Mouse (Mus musculus): ENCODE measurements around the gene Tpgs1. TPM values are rescaled to one million over a fixed set of nuclear protein-coding genes. Genes with fewer than 3 reads are reported as not detected.

Gene Tpgs1
- polyA plus RNA-seq, 1 experiment from 2014 or later = 107 TPM

- peaks cover 30% of the 10 kb centered on the region for H3K4me1 ChIP-seq (ENCODE audit: control insufficient read depth, insufficient read depth, low read length)
- peak within 1 kb of the TSS; percentile 73 for H3K4me3 ChIP-seq (ENCODE audit: low read depth, low read length)
- H3K27ac ChIP-seq (ENCODE audit: low read length) = peak within 1 kb of the TSS; percentile 85
- H3K9me3 ChIP-seq (replicated peaks; ENCODE audit: control insufficient read depth, low read length, poor library complexity, severe bottlenecking) = no peaks in the 10 kb centered on the region
- no peaks in the 10 kb centered on the region for H3K27me3 ChIP-seq (ENCODE audit: control insufficient read depth, insufficient read depth, low read depth, low read length)
- peak within 1 kb of the TSS; percentile 69 for H3K4me2 ChIP-seq (ENCODE audit: low read length)
- peak; percentile 94 for ATAC-seq
- WGBS = under 1% methylated on average over 47 of the region's 65 CpGs
- peak within 1 kb of the TSS; percentile 89 for H3K9ac ChIP-seq (ENCODE audit: low read depth, low read length)
- H3K36me3 ChIP-seq (ENCODE audit: control insufficient read depth, insufficient read depth, low read length) = peaks cover 4% of the 10 kb centered on the region; the same call in 1 of the 2 replicates
Observed at GRCm38 (mm10) chr10:79704065-79704969, 35.1 kb downstream of the Tpgs1 start, which contains the start of gene Bsg. Gene Bsg, plus strand, starts transcription at chr10:79704491.

DNA sequence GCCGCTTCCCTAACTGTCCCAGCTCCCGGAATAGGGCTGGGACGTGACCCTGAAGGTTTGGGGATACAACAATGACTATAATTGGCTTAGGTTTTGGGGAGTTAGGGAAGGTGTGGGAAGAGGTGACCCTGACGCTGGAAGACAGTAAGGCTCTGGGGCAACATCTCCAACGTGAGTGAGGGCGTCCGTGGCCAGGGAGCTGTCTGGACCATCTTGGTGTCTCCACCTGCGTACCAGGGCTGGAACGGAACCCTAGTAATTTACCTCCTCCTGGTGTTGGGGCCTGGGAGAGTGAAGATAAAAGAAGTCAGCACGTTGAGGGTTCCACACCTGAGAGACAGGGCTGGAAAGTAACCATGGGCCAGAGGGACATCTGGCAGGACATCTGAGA lies 35.8 kb downstream of the Tpgs1 start:
- H3K9ac ChIP-seq (ENCODE audit: low read depth, low read length) = peak overlapping the region; percentile 89
- H3K36me3 ChIP-seq (ENCODE audit: control insufficient read depth, insufficient read depth, low read length) = peaks cover 9% of the 10 kb centered on the region; the same call in 1 of the 2 replicates
- WGBS = 5% methylated on average over 10 of the region's 10 CpGs
- H3K4me3 ChIP-seq (ENCODE audit: low read depth, low read length) = peak overlapping the region; percentile 73
- peaks cover 30% of the 10 kb centered on the region for H3K4me1 ChIP-seq (ENCODE audit: control insufficient read depth, insufficient read depth, low read length)
- H3K4me2 ChIP-seq (ENCODE audit: low read length) = peak overlapping the region; percentile 69
- H3K9me3 ChIP-seq (replicated peaks; ENCODE audit: control insufficient read depth, low read length, poor library complexity, severe bottlenecking) = no peaks in the 10 kb centered on the region
- ATAC-seq = peak; percentile 12; the same call in 1 of the 2 replicates
- H3K27me3 ChIP-seq (ENCODE audit: control insufficient read depth, insufficient read depth, low read depth, low read length) = no peaks in the 10 kb centered on the region
- H3K27ac ChIP-seq (ENCODE audit: low read length) = peak overlapping the region; percentile 85

DNA sequence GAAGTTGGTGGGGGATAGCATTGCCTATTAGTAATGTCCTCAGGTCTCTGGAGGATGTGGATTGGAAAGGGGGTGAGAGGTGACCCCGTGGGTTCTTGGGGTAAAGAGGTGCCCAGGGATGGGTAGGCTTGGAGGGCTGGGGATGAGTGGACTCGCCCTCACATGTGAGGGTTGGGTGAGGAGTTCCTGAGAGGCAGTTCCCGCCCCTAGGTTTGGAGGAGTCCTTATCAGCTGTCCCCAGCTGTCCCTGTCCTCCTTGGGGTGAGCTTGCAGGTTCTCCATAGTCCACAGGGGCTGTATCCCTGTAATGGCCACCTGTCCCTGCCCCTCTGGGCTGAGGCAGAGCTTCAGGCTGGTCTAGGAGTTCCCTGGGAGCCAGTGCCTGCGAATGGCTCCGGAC lies 36.8 kb downstream of the Tpgs1 start:
- Histone ChIP-seq H3K27me3 (ENCODE audit: control insufficient read depth, insufficient read depth, low read depth, low read length) (no peaks in the 10 kb centered on the region), H3K4me3 (ENCODE audit: low read depth, low read length) (peak overlapping the region; percentile 11; the same call in 1 of the 2 replicates), H3K9ac (ENCODE audit: low read depth, low read length) (peak overlapping the region; percentile 89; the same call in 1 of the 2 replicates), H3K27ac (ENCODE audit: low read length) (no peak overlapping the region), H3K36me3 (ENCODE audit: control insufficient read depth, insufficient read depth, low read length) (peaks cover 13% of the 10 kb centered on the region; the same call in 1 of the 2 replicates), H3K9me3 (replicated peaks; ENCODE audit: control insufficient read depth, low read length, poor library complexity, severe bottlenecking) (no peaks in the 10 kb centered on the region), H3K4me1 (ENCODE audit: control insufficient read depth, insufficient read depth, low read length) (peaks cover 30% of the 10 kb centered on the region), H3K4me2 (ENCODE audit: low read length) (peak overlapping the region; percentile 69)
- WGBS = 76% methylated on average over 5 of the region's 5 CpGs
- ATAC-seq = no peak

DNA sequence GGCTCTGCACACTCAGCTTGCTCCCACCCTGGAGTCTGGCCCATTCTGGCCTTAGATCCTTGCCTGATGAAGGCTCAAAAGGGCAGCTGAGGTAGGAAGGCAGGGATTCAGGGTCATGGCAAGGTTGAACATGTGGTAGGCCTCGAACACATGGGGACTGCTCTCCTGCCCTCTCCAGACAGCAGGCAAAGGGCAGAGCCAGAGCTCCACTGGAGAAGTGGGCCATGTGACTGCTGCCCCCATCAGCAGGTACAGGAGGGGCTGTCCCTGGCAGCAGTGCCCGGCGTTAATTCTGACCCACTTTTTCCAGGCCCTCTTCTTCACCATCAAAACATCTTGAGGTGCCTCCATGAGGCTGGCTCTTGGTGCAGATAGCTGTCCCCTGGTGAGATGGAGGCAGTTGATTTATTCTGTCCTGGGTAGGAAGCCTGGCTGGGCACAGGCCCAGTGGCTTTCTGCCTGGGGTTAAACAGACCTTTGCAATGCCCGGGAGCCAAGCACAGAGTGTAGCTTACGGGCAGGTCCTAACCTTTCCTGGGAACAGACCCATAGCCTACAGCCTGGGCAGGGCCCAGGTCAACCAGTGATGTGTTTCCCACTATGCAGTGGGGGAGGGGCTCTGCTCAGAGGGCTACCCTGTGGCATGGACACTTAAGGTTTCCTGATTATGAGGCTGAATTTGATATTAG lies 37.4 kb downstream of the Tpgs1 start:
- peak overlapping the region; percentile 69 for H3K4me2 ChIP-seq (ENCODE audit: low read length)
- peak overlapping the region; percentile 11; the same call in 1 of the 2 replicates for H3K4me3 ChIP-seq (ENCODE audit: low read depth, low read length)
- ATAC-seq = no peak
- no peaks in the 10 kb centered on the region for H3K27me3 ChIP-seq (ENCODE audit: control insufficient read depth, insufficient read depth, low read depth, low read length)
- H3K9me3 ChIP-seq (replicated peaks; ENCODE audit: control insufficient read depth, low read length, poor library complexity, severe bottlenecking) = no peaks in the 10 kb centered on the region
- H3K9ac ChIP-seq (ENCODE audit: low read depth, low read length) = peak overlapping the region; percentile 89
- WGBS = 86% methylated on average over 5 of the region's 5 CpGs
- H3K4me1 ChIP-seq (ENCODE audit: control insufficient read depth, insufficient read depth, low read length) = peaks cover 30% of the 10 kb centered on the region
- peaks cover 16% of the 10 kb centered on the region; the same call in 1 of the 2 replicates for H3K36me3 ChIP-seq (ENCODE audit: control insufficient read depth, insufficient read depth, low read length)
- H3K27ac ChIP-seq (ENCODE audit: low read length) = no peak overlapping the region

DNA sequence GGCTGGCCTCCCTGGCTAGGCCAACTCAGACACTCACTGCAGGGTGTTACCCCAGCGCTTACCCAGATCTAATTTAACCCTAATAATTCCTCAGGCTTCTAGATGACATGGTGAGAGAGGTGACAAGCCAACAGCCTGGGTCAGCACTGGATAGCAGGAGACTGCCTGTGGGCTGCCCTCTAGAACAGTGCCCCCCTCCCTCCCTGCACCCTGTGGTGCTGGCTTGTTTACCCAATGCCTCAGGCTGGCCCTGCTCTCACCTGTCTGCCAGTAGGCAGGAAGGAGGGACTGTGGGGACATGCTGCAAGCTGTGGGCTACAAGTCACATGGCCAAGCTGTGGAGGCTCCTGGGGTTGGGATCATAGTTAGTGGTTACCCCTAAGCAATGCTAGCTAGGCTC lies 38.0 kb downstream of the Tpgs1 start:
- no peak for ATAC-seq
- Histone ChIP-seq H3K9me3 (replicated peaks; ENCODE audit: control insufficient read depth, low read length, poor library complexity, severe bottlenecking) (no peaks in the 10 kb centered on the region), H3K9ac (ENCODE audit: low read depth, low read length) (no peak overlapping the region), H3K27me3 (ENCODE audit: control insufficient read depth, insufficient read depth, low read depth, low read length) (no peaks in the 10 kb centered on the region), H3K4me3 (ENCODE audit: low read depth, low read length) (peak overlapping the region; percentile 9; the same call in 1 of the 2 replicates), H3K27ac (ENCODE audit: low read length) (0 out of 2 replicates have a peak overlapping the region, but pooled peaks have one; percentile 37), H3K4me2 (ENCODE audit: low read length) (peak overlapping the region; percentile 18; the same call in 1 of the 2 replicates), H3K4me1 (ENCODE audit: control insufficient read depth, insufficient read depth, low read length) (peaks cover 30% of the 10 kb centered on the region), H3K36me3 (ENCODE audit: control insufficient read depth, insufficient read depth, low read length) (peaks cover 16% of the 10 kb centered on the region; the same call in 1 of the 2 replicates)
- 83% methylated on average over 1 of the region's 1 CpGs for WGBS

DNA sequence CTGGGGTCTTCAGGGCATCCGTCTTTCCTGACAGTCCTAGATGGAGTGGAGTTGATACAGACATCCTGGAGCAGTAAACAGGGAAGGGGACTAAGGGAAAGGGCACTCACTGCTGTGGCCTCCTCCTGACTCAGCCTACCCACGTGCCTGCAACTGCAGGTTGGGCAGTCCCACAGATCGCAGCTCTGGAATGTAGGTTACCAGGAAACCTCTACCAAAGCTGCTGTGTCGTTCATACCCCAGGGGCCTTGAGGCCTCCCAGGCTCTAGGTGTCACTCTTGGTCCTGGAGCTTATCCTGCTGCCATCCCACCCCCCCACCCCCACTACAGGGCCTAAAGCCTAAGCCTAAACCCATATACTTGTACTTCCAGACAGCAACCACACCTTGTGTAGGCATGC lies 38.6 kb downstream of the Tpgs1 start:
- Histone ChIP-seq H3K4me1 (ENCODE audit: control insufficient read depth, insufficient read depth, low read length) (peaks cover 30% of the 10 kb centered on the region), H3K4me3 (ENCODE audit: low read depth, low read length) (no peak overlapping the region), H3K9me3 (replicated peaks; ENCODE audit: control insufficient read depth, low read length, poor library complexity, severe bottlenecking) (no peaks in the 10 kb centered on the region), H3K4me2 (ENCODE audit: low read length) (peak overlapping the region; percentile 18; the same call in 1 of the 2 replicates), H3K36me3 (ENCODE audit: control insufficient read depth, insufficient read depth, low read length) (peaks cover 16% of the 10 kb centered on the region; the same call in 1 of the 2 replicates), H3K27ac (ENCODE audit: low read length) (no peak overlapping the region), H3K27me3 (ENCODE audit: control insufficient read depth, insufficient read depth, low read depth, low read length) (no peaks in the 10 kb centered on the region), H3K9ac (ENCODE audit: low read depth, low read length) (no peak overlapping the region)
- WGBS = 66% methylated on average over 4 of the region's 4 CpGs
- no peak for ATAC-seq

GRCm38 (mm10) chr10:79708668-79709067 lies 39.5 kb downstream of the Tpgs1 start:
- Histone ChIP-seq H3K4me3 (ENCODE audit: low read depth, low read length) (no peak overlapping the region), H3K4me1 (ENCODE audit: control insufficient read depth, insufficient read depth, low read length) (peaks cover 30% of the 10 kb centered on the region), H3K27ac (ENCODE audit: low read length) (no peak overlapping the region), H3K4me2 (ENCODE audit: low read length) (0 out of 2 replicates have a peak overlapping the region, but pooled peaks have one; percentile 3), H3K9me3 (replicated peaks; ENCODE audit: control insufficient read depth, low read length, poor library complexity, severe bottlenecking) (no peaks in the 10 kb centered on the region), H3K9ac (ENCODE audit: low read depth, low read length) (no peak overlapping the region), H3K36me3 (ENCODE audit: control insufficient read depth, insufficient read depth, low read length) (peaks cover 16% of the 10 kb centered on the region; the same call in 1 of the 2 replicates), H3K27me3 (ENCODE audit: control insufficient read depth, insufficient read depth, low read depth, low read length) (no peaks in the 10 kb centered on the region)
- 90% methylated on average over 21 of the region's 21 CpGs for WGBS
- no peak for ATAC-seq

DNA sequence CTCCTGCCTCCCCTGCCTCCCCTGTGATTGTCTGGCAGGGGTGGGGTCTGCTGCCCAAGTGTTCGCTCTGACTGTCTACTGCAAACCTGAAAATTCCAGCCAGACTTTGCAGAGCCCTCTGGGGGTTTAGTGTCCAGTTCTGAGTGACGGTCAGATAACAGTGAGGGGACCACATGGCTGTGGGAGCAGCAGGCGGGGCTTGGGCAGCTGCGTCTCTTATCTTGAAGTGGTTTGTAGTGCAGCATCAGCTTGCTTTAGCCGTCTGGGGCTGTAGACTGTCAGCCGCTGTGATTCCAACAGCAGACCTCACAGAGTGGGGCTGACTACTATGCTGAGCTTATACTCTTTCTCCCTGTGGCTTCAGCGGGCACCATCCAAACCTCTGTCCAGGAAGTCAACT lies 40.1 kb downstream of the Tpgs1 start:
- H3K9ac ChIP-seq (ENCODE audit: low read depth, low read length) = no peak overlapping the region
- H3K27ac ChIP-seq (ENCODE audit: low read length) = no peak overlapping the region
- H3K4me2 ChIP-seq (ENCODE audit: low read length) = no peak overlapping the region
- 84% methylated on average over 7 of the region's 7 CpGs for WGBS
- peaks cover 30% of the 10 kb centered on the region for H3K4me1 ChIP-seq (ENCODE audit: control insufficient read depth, insufficient read depth, low read length)
- H3K4me3 ChIP-seq (ENCODE audit: low read depth, low read length) = no peak overlapping the region
- H3K9me3 ChIP-seq (replicated peaks; ENCODE audit: control insufficient read depth, low read length, poor library complexity, severe bottlenecking) = no peaks in the 10 kb centered on the region
- ATAC-seq = no peak
- peaks cover 16% of the 10 kb centered on the region; the same call in 1 of the 2 replicates for H3K36me3 ChIP-seq (ENCODE audit: control insufficient read depth, insufficient read depth, low read length)
- no peaks in the 10 kb centered on the region for H3K27me3 ChIP-seq (ENCODE audit: control insufficient read depth, insufficient read depth, low read depth, low read length)
